Mouse (Mus musculus): ENCODE data around the gene Gsn. TPM values are rescaled to one million over a fixed set of nuclear protein-coding genes. Genes with fewer than 3 reads are reported as not detected.

The Gsn gene
- total RNA-seq (2021) = 100 to 1,000 TPM; 136 to 137 TPM
- long read RNA-seq, experiment 1, transcript Gsn-201 (17 exons, 2,653 nt) = major isoform, 275 of 373 reads
- long read RNA-seq, experiment 1, transcript Gsn-205 (18 exons, 2,607 nt) = minor isoform, 68 of 373 reads
- long read RNA-seq, experiment 1, partial matches to known transcripts = 14 of 373 reads
- long read RNA-seq, experiment 1, other reads (novel, unspliced or antisense) = 16 of 373 reads
- long read RNA-seq, experiment 2, transcript Gsn-205 (18 exons, 2,607 nt) = minor isoform, 131 of 706 reads
- long read RNA-seq, experiment 2, transcript Gsn-201 (17 exons, 2,653 nt) = major isoform, 484 of 706 reads
- long read RNA-seq, experiment 2, partial matches to known transcripts = 48 of 706 reads
- long read RNA-seq, experiment 2, other reads (novel, unspliced or antisense) = 43 of 706 reads

- DNase-seq (ENCODE audit: low spot score in 2 of 2) = peak; percentile 63 to 79
Observed at GRCm38 (mm10) chr2:35255885-35256833, at the start of gene Gsn. Gene Gsn, plus strand, starts transcription at chr2:35256380.

GRCm38 (mm10) chr2:35206761-35207160 lies 49.4 kb upstream of the Gsn start:
- DNase-seq (ENCODE audit: low spot score in 2 of 2) = no peak

- DNase-seq (ENCODE audit: low spot score in 2 of 2) = no peak
Observed at GRCm38 (mm10) chr2:35208054-35208453, 48.1 kb upstream of the Gsn start.

- no peak for DNase-seq (ENCODE audit: low spot score in 2 of 2)
Observed at GRCm38 (mm10) chr2:35208931-35209665, 47.1 kb upstream of the Gsn start.

DNA sequence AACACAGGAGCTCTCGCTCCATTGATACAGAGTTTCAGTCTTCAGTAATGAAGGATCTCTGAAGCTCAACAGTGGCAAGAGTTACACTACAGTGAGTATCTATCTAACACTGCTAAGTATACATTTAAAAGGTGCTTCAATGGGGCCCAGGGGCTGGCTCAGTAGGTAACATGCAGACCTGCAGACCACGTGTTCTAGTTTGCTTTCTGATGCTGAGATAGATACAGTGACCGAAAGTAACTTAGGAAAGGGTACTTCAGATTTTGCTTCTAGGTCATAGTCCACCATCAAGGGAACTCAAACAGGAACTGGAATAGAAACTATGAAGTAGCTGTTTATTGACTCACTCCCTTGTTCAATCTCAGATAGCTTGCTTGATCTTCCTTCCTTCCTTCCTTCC lies 44.5 kb upstream of the Gsn start:
- DNase-seq (ENCODE audit: low spot score in 2 of 2) = no peak

DNA sequence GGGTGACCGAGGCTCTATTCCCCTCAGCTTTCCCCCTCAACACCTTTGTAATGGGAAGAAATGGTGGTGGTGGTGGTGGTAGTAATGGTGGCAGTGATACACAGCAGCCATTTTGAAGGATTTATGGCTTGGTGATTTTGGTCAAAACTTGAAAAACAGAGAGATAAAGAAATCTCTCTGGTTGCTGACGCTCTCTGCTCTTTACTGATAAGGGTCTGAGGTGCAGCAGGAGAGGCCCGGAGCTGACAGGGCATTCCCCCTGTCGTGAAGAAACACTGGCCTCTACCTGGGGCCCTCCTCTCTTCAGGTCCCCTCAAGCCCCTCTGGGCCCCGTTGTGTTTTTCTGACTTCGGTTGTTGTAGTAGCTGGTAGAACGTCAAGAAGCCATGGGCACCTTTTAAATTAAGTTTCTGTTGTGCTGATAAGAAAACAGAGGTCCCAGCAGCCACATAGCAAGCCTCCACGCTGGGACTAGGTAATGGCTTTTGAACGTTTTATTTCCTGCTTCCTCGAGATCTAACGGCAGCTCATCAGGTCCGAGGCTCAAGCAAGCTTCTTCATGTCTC lies 42.8 kb upstream of the Gsn start:
- no peak for DNase-seq (ENCODE audit: low spot score in 2 of 2)

GRCm38 (mm10) chr2:35214881-35215358 lies 41.3 kb upstream of the Gsn start:
- DNase-seq (ENCODE audit: low spot score in 2 of 2) = peak; percentile 69 to 73

- DNase-seq (ENCODE audit: low spot score in 2 of 2) = no peak
Observed at GRCm38 (mm10) chr2:35215363-35215762, 40.8 kb upstream of the Gsn start.

DNA sequence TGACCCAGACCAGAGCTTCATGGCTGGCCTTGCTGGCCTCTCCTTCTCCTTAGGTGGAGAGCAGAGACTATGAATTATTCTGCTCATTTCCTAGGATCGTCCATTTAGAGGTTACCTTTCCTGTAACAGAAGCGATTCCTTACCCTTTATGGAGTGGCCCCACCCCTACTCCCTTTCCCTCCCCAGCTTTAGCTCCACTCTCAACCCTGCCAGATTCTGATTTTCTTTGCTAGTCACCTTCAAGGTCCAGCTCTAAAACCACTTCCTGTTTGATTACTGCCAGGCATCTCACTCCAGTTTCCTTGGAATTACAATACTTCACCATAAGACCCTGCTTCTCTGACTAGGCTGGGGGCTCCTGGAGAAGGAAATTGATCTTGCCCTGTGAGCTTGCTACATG lies 39.5 kb upstream of the Gsn start:
- no peak for DNase-seq (ENCODE audit: low spot score in 2 of 2)

GRCm38 (mm10) chr2:35218736-35219135 lies 37.4 kb upstream of the Gsn start:
- no peak for DNase-seq (ENCODE audit: low spot score in 2 of 2)

DNA sequence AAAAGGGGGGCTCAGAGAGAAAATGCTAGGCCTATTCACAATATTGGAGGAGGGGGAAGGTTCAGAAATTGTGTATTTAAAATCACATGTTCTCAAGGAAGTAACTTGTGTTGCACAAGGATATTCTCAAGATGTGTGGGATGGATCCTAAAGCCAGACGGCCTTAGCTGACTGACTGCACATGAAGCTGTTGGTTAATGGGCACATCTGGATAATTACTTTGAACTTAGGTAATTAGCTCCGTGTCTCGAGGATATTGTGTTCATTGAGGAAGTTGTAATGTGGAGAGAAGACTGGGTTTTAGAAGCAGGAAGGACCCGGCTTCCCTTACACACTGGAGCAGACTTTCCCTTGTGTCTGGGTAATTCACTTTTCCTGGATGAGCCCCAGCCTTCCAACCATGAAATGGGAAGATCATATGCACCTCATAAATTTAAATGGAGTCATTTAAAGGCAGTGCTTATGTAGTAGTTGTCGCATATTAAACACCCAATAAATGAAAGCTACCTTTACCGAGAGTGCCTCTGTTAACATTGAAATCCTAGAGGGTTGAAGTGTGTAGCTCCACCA lies 33.3 kb upstream of the Gsn start:
- no peak for DNase-seq (ENCODE audit: low spot score in 2 of 2)

GRCm38 (mm10) chr2:35224285-35224684 lies 31.9 kb upstream of the Gsn start:
- no peak for DNase-seq (ENCODE audit: low spot score in 2 of 2)

GRCm38 (mm10) chr2:35228145-35228544 lies 28.0 kb upstream of the Gsn start:
- no peak for DNase-seq (ENCODE audit: low spot score in 2 of 2)

DNA sequence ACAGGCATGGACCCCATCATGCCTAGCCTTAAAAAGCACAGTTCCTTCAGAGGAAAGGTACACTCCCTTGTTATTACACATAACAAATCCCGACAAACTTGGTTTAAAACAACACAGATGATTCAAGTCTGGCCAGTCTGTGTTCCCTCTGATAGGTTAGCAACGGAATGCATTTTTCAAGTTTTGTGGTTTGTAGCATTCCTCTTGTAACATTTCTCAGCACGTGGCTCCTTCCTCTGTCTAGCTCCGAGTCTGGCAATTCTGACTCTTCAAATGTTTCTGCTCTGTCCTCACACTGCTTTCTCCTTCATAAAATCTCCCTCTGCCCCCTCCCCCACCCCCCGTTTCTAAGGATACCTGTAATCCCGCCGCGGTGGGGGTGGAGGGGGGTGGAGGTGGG lies 26.0 kb upstream of the Gsn start:
- no peak for DNase-seq (ENCODE audit: low spot score in 2 of 2)

- DNase-seq (ENCODE audit: low spot score in 2 of 2) = no peak
Observed at GRCm38 (mm10) chr2:35231871-35232270, 24.3 kb upstream of the Gsn start.

GRCm38 (mm10) chr2:35232595-35233445 lies 23.4 kb upstream of the Gsn start:
- no peak for DNase-seq (ENCODE audit: low spot score in 2 of 2)

GRCm38 (mm10) chr2:35233898-35234297 lies 22.3 kb upstream of the Gsn start:
- DNase-seq (ENCODE audit: low spot score in 2 of 2) = no peak

DNA sequence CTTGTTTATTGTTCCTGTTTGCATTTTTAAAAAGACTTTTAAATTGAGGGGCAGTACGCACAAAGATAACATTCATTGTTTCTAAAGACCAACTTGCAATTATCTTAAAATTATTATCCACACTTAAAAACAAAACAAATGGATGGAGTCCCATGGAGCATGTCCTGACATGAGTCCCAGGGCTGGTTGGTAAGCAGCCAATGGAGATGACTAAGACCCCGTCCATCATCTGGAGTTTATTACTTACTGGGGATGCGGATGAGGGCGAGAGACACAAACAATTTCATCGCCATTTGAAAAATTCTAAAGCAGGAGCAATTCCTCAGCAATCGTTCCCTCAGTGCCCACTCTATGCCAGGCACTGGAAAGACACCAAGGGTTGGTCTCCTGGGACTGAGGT lies 21.2 kb upstream of the Gsn start:
- DNase-seq (ENCODE audit: low spot score in 2 of 2) = no peak

GRCm38 (mm10) chr2:35244241-35244640 lies 11.9 kb upstream of the Gsn start:
- no peak for DNase-seq (ENCODE audit: low spot score in 2 of 2)

DNA sequence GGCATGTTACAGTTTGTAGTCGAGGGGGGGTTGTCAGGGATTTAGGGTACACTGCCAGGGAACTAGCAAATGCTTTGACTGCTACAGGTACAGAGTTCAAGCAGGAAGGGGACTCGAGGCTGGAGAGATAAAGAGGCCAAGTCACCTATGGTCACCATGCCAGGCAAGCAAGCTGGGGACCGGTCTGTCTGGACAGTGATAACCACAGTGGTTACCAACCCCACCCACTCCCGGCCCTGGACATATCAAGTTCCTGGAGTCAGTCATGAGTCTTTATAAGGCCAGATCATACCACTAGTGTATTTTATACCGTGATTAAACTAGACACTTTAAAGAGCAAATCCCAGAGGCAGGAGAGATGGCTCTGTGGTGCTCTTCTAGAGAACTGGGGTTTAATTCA lies 8.4 kb upstream of the Gsn start:
- no peak for DNase-seq (ENCODE audit: low spot score in 2 of 2)

All from adrenal gland, postnatal 4 days (tissue).